Mouse (Mus musculus): ENCODE data around the gene Itpk1.

DNA sequence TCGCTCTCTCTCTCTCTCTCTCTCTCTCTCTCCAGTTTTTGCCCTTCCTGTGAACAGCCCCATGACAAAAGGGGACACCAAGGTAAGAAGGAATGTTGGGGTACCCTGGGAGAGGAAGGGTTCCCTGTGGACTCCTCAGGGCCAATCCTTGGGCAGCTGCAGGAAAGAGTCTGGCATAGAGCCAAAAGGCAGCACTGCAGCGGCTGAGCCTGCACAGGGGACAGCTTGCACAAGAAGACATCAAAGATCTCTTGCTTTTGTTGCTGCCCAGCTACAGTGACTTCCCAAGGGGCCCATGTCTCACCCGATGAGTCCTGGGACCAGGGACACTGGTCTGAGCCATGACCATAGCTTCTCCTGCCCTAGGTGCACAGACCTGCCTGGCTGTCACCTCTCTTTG is 148.9 kb downstream of the Itpk1 start:
- TF ChIP-seq CTCF (IDR thresholded peaks at IDR 0.05) (no peak), EP300 (IDR thresholded peaks at IDR 0.05) (no peak)
